Mouse (Mus musculus) midbrain, embryonic 14.5 days (tissue): Measurements from ENCODE around the gene Itga11. TPM values are rescaled to one million over a fixed set of nuclear protein-coding genes. Genes with fewer than 3 reads are reported as not detected.
"Not testable (repeated sequence)": the region's sequence is repeated elsewhere in the genome, so short reads cannot be mapped to it uniquely, and the experiment has no call there.

ENCODE experiments used
- ATAC-seq: fragments of 200-750 bp; cut with Nextera tagmentation; 2 replicates; pipeline ENCODE4 v1.8.0; 2017; ENCODE audit warnings: moderate number of reproducible peaks, moderate library complexity; ENCODE audit not compliant: low FRiP score, low TSS enrichment
- DNase-seq: peaks from one replicate; pipeline ENCODE4 v3.0.0-alpha.2; 2015
- H3K27ac ChIP-seq: fragments of 300-500 bp; sonication (generic); replicated peaks from 2 replicates; pipeline ENCODE4 v1.5.1; 2014; ENCODE audit warnings: mild to moderate bottlenecking, low read depth, low read length, moderate library complexity
- H3K27me3 ChIP-seq: fragments of 300-500 bp; sonication (generic); 2 replicates; pipeline ENCODE4 v1.6.1; 2014; ENCODE audit warnings: low read length, control low read depth, mixed read lengths; ENCODE audit not compliant: control insufficient read depth, insufficient read depth
- H3K36me3 ChIP-seq: fragments of 300-500 bp; sonication (generic); 2 replicates; pipeline ENCODE4 v1.6.1; 2014; ENCODE audit warnings: low read length, control low read depth; ENCODE audit not compliant: control insufficient read depth, insufficient read depth
- H3K4me1 ChIP-seq: fragments of 300-500 bp; sonication (generic); 2 replicates; pipeline ENCODE4 v1.6.1; 2014; ENCODE audit warnings: mild to moderate bottlenecking, antibody characterized with exemption, low read length, control low read depth; ENCODE audit not compliant: control insufficient read depth, insufficient read depth
- H3K4me2 ChIP-seq: fragments of 300-500 bp; sonication (generic); 2 replicates; pipeline ENCODE4 v1.6.1; 2014; ENCODE audit warnings: mild to moderate bottlenecking, low read length, moderate library complexity
- H3K4me3 ChIP-seq: fragments of 300-500 bp; sonication (generic); replicated peaks from 2 replicates; pipeline ENCODE4 v1.5.1; 2014; ENCODE audit warnings: low read depth, low read length
- H3K9ac ChIP-seq: fragments of 300-500 bp; sonication (generic); replicated peaks from 2 replicates; pipeline ENCODE4 v1.6.1; 2014; ENCODE audit warnings: mild to moderate bottlenecking, low read length, moderate library complexity
- H3K9me3 ChIP-seq: fragments of 300-500 bp; sonication (generic); 2 replicates; pipeline ENCODE4 v1.6.1; 2016; ENCODE audit warnings: low read length, control low read depth, mixed read lengths; ENCODE audit not compliant: control insufficient read depth
- WGBS: fragments of 180-500 bp; shearing (Covaris S2); extraction: QIAGEN DNeasy Blood & Tissue Kit; methylation state at CpG from one replicate; pipeline ENCODE4 v1.1.7; 2014; 5-methylcytosine and 5-hydroxymethylcytosine counted together
- polyA plus RNA-seq: library from polyadenylated mRNA; unstranded; fragments of >200 nt; fragmentation: Nextera tagmentation; extraction: Ambion mirVana; gene quantifications from 2 replicates; pipeline ENCODE4 v1.2.1, GENCODE M21; 2014

The Itga11 gene
- polyA plus RNA-seq, 1 experiment from 2014 or later: 1.8 TPM

- no peaks in the 10 kb centered on the region for H3K4me1 ChIP-seq
- ATAC-seq: no peak
- DNase-seq: no peak
- H3K9me3 ChIP-seq: no peaks in the 10 kb centered on the region
- no peaks in the 10 kb centered on the region for H3K36me3 ChIP-seq
- no peak overlapping the region for H3K4me2 ChIP-seq
- H3K27ac ChIP-seq: no peak overlapping the region
- H3K9ac ChIP-seq: no peak overlapping the region
- 74% methylated on average over 3 of the region's 3 CpGs for WGBS
- no peaks in the 10 kb centered on the region for H3K27me3 ChIP-seq
- H3K4me3 ChIP-seq: no peak overlapping the region
Measured at GRCm38 (mm10) chr9:62649444-62649843, 28.2 kb upstream of the Itga11 start.

DNA sequence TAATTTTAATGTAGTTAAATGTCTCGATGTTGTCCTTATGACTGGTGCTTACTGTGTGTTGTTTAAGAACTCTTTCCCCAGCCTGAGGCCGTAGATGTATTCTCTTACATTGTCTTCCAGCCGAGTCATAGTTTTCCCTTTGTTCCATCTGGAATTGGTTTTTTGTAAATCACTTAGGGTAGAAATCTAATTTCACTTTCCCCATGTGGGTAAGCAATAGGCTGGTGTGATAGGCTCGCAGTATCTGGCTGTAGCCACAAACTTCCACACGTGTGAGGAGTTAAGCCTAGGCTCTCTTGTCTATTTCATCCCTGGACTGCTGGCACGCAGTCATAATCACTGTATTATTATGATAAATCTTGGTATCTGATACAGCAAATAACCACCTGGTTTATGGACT is 26.9 kb upstream of the Itga11 start:
- Histone ChIP-seq H3K4me3 (no peak overlapping the region), H3K36me3 (no peaks in the 10 kb centered on the region), H3K9ac (no peak overlapping the region), H3K27me3 (no peaks in the 10 kb centered on the region), H3K4me1 (no peaks in the 10 kb centered on the region), H3K4me2 (no peak overlapping the region), H3K27ac (no peak overlapping the region), H3K9me3 (no peaks in the 10 kb centered on the region)
- ATAC-seq: no peak
- WGBS: 90% methylated on average over 6 of the region's 6 CpGs
- DNase-seq: no peak

DNA sequence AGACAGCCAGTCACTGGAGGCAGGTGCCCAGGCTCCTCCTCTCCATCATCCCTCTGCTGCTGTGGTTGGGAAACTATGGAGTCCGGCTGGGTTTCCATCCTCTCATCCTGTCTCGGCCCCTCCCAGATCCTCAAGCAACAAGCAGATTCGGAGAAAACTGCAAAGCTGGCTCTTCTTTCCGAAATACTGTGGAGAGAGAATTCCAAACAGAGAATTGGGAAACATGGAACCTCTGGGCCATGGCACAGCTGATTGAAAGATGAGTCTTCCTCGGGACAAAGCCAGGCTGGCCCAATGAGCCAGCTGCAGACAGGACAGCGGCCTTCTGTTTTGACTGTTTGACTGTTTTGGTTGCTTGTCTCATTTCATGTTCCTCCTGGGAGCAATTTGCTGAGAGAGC is 23.3 kb upstream of the Itga11 start:
- H3K27me3 ChIP-seq: no peaks in the 10 kb centered on the region
- no peak overlapping the region for H3K4me3 ChIP-seq
- H3K9ac ChIP-seq: no peak overlapping the region
- H3K4me2 ChIP-seq: no peak overlapping the region
- no peaks in the 10 kb centered on the region for H3K36me3 ChIP-seq
- no peaks in the 10 kb centered on the region for H3K9me3 ChIP-seq
- whole genome bisulfite sequencing: 74% methylated on average over 6 of the region's 6 CpGs
- no peaks in the 10 kb centered on the region for H3K4me1 ChIP-seq
- no peak for DNase-seq
- no peak overlapping the region for H3K27ac ChIP-seq
- no peak for ATAC-seq

DNA sequence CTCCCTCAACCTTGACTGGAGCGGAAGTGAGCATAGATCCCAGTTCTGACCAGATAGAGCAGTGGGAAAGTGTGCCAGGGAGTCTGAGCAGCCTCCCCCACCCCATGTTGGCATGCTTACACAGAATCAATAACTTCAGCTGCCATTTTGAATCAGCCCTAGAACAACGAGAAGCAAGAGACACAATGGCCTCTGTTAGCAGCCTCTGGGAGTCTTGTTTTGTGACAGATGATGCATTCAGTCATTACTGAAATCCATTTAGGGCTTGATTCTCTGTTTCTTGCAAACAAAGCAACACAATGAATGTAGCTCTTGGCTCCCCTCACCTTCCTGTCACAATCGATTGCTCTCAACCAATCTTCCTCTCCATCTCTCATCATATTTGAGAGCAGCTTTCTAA is 19.6 kb upstream of the Itga11 start:
- 81% methylated on average over 3 of the region's 3 CpGs for WGBS

DNA sequence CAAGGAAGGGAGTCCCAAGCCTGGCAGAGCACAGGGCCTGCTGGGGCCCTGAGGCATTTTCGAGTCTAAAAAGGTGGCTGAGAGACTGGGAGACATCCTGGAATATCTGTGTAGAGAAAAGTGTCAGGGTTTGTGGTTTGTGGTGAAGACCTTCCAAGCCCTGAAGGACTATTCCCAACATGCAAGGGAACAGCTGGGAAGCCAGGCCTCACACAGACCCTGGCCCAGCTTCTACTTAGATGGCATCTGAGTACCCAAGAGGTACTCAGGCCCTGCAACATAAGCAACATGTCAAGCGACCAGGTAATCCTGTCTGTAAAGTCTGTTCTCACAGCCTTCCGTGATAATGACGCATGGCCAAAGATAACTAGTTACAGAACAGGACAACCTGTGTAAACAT is 18.6 kb upstream of the Itga11 start:
- no peak overlapping the region for H3K4me2 ChIP-seq
- H3K27ac ChIP-seq: no peak overlapping the region
- ATAC-seq (no peak), DNase-seq (no peak)
- H3K4me3 ChIP-seq: no peak overlapping the region
- 87% methylated on average over 4 of the region's 4 CpGs for WGBS
- H3K4me1 ChIP-seq: no peaks in the 10 kb centered on the region
- H3K9ac ChIP-seq: no peak overlapping the region
- H3K9me3 ChIP-seq: no peaks in the 10 kb centered on the region
- H3K36me3 ChIP-seq: no peaks in the 10 kb centered on the region
- H3K27me3 ChIP-seq: no peaks in the 10 kb centered on the region

More for the DNA sequence above, 19.6 kb upstream of the Itga11 start:
- Histone ChIP-seq H3K36me3 (no peaks in the 10 kb centered on the region), H3K9me3 (no peaks in the 10 kb centered on the region), H3K4me1 (no peaks in the 10 kb centered on the region), H3K4me3 (no peak overlapping the region), H3K9ac (no peak overlapping the region), H3K27me3 (no peaks in the 10 kb centered on the region), H3K27ac (no peak overlapping the region), H3K4me2 (no peak overlapping the region)
- ATAC-seq (no peak), DNase-seq (no peak)

- H3K36me3 ChIP-seq, H3K27me3 ChIP-seq, DNase-seq, H3K4me2 ChIP-seq, H3K4me3 ChIP-seq, H3K4me1 ChIP-seq, H3K9ac ChIP-seq, H3K27ac ChIP-seq, ATAC-seq, H3K9me3 ChIP-seq: not testable (repeated sequence)
- WGBS: 92% methylated on average over 9 of the region's 9 CpGs
Measured at GRCm38 (mm10) chr9:62660971-62661370, 16.7 kb upstream of the Itga11 start.

- no peaks in the 10 kb centered on the region for H3K36me3 ChIP-seq
- no peaks in the 10 kb centered on the region for H3K9me3 ChIP-seq
- ATAC-seq (no peak), DNase-seq (no peak)
- H3K4me3 ChIP-seq: no peak overlapping the region
- no peaks in the 10 kb centered on the region for H3K4me1 ChIP-seq
- no peak overlapping the region for H3K4me2 ChIP-seq
- no peak overlapping the region for H3K27ac ChIP-seq
- H3K9ac ChIP-seq: no peak overlapping the region
- 75% methylated on average over 2 of the region's 2 CpGs for WGBS
- H3K27me3 ChIP-seq: no peaks in the 10 kb centered on the region
Measured at GRCm38 (mm10) chr9:62663443-62663842, 14.2 kb upstream of the Itga11 start.

GRCm38 (mm10) chr9:62664115-62664725 is 13.4 kb upstream of the Itga11 start:
- WGBS: 65% methylated on average over 10 of the region's 10 CpGs
- Histone ChIP-seq H3K27me3 (no peaks in the 10 kb centered on the region), H3K36me3 (no peaks in the 10 kb centered on the region), H3K4me3 (no peak overlapping the region), H3K4me1 (no peaks in the 10 kb centered on the region), H3K27ac (no peak overlapping the region), H3K4me2 (no peak overlapping the region), H3K9me3 (no peaks in the 10 kb centered on the region), H3K9ac (no peak overlapping the region)
- ATAC-seq: no peak
- no peak for DNase-seq

GRCm38 (mm10) chr9:62665892-62666291 is 11.7 kb upstream of the Itga11 start:
- 84% methylated on average over 4 of the region's 4 CpGs for WGBS
- Histone ChIP-seq H3K4me3 (no peak overlapping the region), H3K4me2 (no peak overlapping the region), H3K9ac (no peak overlapping the region), H3K27ac (no peak overlapping the region), H3K36me3 (no peaks in the 10 kb centered on the region), H3K27me3 (no peaks in the 10 kb centered on the region), H3K4me1 (no peaks in the 10 kb centered on the region), H3K9me3 (no peaks in the 10 kb centered on the region)
- no peak for ATAC-seq
- DNase-seq: no peak
